Mouse (Mus musculus) right cerebral cortex, postnatal 10 days (tissue): Measurements from ENCODE around the gene Nrxn1.
"Not testable (repeated sequence)": the region's sequence is repeated elsewhere in the genome, so short reads cannot be mapped to it uniquely, and the experiment has no call there.

ENCODE experiments used
- DNase-seq, 2 experiments: peaks; one replicate each; pipeline ENCODE4 v3.0.0; 2021; ENCODE audit warnings: low spot score in 2 of 2

Gene Nrxn1

GRCm38 (mm10) chr17:90583826-90584534 lies 508.9 kb downstream of the Nrxn1 start:
- DNase-seq, result no peak

- DNase-seq, result no peak
Observed at GRCm38 (mm10) chr17:90583196-90583595, 509.7 kb downstream of the Nrxn1 start.

DNA sequence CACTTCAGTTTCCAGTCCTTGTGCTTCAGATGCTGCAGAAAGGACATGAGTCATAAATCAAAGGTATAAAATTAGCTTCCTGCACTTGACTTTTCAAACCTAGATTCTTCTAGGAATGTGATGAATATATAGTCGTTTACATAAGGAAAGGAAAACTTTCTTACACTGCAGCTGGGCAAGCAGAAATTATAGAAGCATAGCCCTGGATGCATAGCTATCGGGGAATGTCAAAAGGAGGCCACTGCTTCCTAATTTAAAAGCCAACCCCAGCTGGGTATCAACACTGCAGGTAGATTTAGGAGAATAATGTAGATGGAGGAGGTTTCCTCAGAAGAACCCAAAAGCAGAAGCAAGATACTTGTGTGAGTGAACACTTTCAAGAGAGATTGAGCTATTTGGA lies 523.0 kb downstream of the Nrxn1 start:
- no peak for DNase-seq

GRCm38 (mm10) chr17:90565186-90565585 lies 527.7 kb downstream of the Nrxn1 start:
- no peak for DNase-seq

DNA sequence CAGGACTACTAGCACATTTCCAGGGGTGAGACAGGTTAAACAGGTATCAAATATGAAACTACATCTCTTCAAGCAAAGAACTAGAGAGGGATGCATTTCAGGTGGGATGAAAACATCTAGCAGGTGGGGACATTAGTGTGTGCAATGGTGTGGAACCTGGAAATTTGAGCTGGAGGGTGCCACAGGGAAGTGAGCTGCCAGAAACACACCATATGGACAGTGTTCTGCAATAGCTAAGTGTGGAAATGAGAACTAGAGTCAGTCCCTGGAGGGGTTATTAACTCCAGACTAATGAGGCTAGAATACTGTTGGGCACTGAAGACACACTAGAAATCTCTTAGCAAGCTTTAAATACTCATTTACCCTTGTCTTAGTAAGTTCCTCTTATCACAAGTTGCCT lies 536.5 kb downstream of the Nrxn1 start:
- no peak for DNase-seq

GRCm38 (mm10) chr17:90550415-90550814 lies 542.5 kb downstream of the Nrxn1 start:
- peak; percentile 31 to 55 for DNase-seq

DNA sequence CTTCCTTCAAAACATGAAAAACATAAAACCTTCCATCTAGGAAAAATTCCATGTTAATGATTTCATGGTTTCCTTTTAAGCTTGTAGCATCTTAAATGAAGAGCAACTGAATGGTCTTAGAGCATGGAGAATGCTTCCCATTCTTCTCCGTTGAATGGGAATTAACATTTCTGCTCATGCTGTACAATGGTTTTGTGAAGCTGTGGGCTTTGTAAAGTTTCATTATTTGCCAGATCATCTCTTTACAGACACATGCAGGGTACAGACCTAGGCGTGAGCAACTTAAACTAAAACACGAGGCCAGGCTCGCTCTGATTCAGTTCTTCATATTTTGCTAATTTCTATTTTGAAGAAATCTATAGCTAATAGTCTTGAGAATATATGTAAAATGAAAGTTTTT lies 546.1 kb downstream of the Nrxn1 start:
- no peak for DNase-seq

- no peak for DNase-seq
Observed at GRCm38 (mm10) chr17:90544639-90545259, 548.1 kb downstream of the Nrxn1 start.

DNA sequence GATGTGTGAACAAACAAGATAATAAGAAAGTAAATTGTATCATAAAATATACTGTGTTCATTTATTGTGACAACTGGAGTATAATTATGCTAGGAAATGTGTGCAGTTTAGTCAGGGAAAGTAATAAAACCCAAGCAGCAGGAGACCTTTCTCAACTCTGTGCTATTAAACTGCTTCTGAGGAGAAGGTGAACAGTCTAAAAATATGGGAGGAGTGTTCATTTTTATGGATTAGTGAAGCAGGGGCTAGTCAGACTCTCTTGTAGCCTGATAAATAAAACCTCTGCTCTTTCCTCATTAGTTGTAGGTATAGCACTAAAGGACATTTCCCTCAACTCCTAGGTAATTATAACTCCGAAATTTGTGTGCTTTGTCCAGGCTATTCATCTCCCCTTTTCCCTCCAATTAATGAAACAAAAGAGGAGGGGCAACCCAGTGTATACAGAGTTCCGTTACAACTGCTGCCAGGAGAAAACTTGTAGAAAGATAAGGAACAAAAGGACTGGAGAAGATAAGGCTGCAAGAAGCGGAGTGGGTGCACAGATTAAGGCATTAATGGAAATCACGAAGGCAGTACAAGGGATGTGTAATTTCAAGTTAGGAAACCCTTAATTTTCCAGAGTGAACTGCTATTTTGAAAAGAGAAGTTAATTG lies 548.8 kb downstream of the Nrxn1 start:
- no peak for DNase-seq

- peak; percentile 32 to 44 for DNase-seq
Observed at GRCm38 (mm10) chr17:90531443-90531842, 561.4 kb downstream of the Nrxn1 start.

- DNase-seq, result peak; percentile 33 to 47
Observed at GRCm38 (mm10) chr17:90506026-90506425, 586.8 kb downstream of the Nrxn1 start.

DNA sequence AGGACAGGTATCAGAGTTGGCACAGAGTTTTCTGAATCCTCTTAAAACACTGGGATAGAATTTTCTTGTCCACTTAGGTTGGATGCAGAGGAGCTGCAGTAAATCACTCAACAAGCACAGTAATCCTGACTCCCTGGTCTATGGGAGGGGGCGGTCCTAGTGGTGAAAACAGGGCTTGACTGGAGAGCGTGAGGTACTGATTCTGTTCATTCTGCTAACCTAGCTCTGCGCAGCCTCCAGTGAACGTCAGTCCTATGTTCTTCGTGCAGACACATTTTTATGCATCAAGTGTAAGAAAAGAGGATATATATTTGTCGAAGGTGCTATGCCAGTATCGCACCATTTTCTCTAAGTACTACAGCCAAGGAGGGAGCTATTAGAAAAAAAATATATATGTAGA lies 588.9 kb downstream of the Nrxn1 start:
- not testable (repeated sequence) for DNase-seq

DNA sequence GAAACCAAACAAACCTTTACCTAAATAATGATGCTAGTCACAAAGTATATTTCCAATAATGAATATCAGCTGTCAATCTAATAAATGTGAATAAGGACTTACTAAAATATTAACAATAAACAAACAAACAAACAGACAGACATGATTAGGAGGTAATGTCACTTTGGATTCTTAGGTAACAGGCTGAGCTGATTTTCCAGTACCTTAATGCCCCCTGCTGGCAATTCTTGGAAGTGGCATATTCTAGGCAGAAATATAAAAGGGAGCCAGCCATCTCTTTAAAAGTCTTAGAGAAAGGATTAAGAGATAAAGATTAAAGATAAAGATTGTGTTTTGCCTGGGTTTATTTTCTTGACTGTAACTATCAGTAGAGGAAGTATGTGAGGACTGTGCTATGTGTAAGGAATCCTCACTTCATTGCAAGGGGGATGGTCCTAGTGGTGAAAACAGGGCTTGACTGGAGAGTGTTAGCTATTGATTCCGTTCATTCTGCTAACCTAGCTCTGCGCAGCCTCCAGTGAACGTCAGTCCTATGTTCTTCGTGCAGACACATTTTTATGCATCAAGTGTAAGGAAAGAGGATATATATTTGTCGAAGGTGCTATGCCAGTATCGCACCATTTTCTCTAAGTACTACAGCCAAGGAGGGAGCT lies 591.7 kb downstream of the Nrxn1 start:
- peak; percentile 77 to 84 for DNase-seq

DNA sequence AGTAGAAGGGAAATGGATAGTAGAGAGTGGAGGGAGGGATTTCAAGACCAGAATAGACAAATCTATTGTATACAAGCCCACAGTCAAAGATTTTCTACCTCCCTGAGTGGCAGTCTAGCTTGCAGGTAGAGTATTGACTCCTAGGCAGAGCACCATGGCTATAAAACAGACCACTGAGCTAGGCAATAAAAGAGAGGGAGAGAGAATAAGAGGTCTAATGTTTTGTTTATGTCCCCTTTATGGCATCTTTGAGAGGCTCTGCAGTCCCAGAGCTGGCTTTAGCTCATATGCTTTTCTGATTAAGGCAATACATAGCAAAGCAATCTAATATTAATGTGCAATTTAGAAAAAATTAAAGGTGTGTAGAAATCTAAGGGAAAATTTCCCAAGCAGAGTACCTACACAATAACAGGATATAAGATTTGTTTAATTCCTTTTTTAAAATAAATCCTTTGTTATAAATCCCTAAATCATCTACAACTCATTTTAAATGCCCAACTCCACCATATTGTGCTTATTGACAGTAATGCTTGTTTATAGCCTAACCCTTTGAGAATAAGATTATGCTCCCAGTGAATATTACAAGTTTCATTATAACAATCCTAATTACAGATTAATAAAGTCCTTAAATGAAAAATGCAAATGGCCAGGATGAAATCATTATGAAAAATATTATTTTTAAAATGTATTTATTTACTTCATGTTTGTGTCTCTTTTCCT lies 613.2 kb downstream of the Nrxn1 start:
- DNase-seq, result no peak

DNA sequence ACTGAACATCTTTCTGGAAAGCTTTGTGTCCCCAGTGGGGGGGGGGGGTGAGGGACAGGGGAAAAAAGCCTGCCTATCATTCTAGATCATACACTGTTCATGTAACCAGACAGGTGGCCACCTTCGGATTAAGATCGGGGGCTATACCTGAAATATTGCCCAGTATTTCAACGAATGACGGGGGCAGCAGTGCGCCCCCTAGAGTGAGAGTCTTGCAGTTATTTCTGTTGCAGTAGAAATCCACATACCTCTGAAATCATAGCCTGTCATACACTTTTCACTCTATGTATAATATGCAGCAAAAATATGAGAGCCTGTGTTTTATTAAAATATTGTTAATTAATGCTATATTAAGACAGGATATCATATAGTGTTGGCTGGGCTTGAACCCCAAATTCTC lies 636.1 kb downstream of the Nrxn1 start:
- DNase-seq, result no peak

DNA sequence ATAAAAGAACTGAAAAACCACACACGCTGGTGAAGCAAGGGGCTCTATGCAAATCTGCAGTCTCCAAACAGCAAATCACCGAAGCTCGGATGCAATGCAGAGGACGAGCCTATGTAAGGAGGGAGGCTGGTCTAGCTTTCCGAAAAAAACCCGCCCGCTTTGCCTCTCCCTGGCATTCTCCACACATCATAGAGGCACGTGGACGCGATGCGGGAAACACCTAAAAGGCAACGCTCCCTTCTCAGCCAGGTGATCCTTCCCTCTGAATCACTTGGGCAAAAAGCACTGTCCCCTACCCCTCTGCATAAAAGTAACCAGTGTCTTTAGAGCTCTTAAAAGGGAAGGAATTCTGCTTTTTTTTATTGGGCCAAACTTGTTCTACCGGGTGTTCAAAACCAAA lies 637.0 kb downstream of the Nrxn1 start:
- peak; percentile 81 to 87 for DNase-seq

DNA sequence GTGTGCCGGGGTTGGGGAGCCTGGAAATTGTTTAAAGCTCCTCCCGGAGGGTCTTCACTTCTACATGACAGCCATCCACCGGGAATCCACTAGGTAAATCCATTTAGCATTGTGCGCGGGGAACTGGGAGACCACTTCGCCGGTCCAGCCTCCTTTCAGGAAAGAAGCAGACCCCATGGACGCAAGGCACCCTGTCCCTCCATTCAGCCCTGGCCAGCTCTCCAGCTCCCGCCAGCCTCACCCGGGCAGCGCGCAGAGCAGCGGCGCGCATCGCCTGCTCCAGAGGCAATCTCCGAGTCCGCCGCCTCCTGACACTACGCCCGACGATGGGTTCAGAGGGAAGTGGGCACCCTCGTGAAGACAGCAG lies 637.5 kb downstream of the Nrxn1 start:
- peak; percentile 57 to 72 for DNase-seq

DNA sequence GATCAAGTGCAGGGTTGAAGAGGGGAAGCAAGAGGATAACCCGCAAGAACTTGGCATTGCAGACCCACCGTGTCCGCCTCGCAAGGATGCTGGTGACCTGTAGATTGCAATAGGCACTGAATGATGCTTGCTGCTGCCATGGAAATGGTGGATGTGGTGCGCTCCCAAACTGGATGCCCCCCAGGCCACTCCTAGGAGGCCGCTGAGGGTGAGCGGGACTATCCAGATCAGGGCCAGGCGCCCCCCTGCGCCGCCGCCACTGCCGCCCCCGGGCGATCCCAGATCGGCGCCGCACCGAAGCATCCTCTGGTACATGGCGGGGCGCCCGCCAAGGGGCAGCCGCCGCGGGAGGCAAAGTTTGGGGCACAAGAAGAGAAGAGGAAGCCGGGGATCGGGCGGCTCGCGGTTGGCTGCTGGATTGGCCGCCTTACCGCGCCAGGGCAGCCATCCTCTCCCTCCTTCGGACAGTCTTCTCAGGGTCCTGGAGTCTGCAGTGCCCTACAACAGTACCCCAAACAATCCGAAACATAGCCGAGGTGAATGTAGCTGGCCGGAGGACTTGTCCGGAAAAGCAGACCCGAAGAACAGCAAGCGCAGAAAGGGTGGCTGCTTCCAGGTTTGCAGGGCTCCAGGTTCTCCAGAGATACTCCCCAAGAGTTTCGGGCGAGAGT lies 638.0 kb downstream of the Nrxn1 start:
- peak; percentile 46 to 53 for DNase-seq

DNA sequence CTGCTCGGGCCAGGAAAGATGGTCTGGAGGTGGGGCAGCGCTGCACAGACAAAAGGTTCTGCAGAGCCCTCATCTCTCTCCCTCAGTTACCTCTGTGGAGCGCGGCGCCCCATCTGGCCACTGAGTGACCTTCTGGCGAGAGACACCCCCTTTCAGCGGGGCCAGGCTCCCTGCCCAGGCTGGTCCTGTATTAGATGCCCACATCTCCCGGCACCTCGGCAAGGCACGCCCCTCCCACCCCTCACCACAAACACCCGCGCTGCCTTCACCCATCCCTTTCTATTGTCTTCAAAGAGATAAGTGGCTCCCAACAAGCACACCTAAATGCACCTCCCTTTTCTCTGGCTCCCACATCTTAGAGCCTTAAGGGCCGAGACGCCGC lies 638.5 kb downstream of the Nrxn1 start:
- DNase-seq, result peak; percentile 47 to 57

DNA sequence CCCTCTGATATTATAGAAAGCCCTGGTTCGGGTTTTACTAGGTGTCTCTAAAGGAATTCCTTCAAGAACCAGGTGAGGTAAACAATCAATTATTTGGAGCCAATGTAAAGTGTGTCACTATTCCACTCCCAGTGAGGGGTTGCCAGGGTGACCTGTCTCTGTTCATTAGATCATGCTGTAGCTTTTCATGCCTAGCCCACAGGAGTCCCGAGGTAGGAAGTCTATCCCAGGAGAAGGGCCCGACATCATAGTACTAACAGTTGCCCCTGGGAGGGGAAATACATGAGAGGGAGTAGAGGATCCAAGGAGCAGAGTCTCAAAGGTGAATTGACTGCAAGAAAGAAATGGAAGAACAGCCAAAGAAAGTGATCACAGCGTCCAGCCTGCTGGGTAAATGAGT lies 639.6 kb downstream of the Nrxn1 start:
- DNase-seq, result peak in 1 of 2 experiments; percentile 31

DNA sequence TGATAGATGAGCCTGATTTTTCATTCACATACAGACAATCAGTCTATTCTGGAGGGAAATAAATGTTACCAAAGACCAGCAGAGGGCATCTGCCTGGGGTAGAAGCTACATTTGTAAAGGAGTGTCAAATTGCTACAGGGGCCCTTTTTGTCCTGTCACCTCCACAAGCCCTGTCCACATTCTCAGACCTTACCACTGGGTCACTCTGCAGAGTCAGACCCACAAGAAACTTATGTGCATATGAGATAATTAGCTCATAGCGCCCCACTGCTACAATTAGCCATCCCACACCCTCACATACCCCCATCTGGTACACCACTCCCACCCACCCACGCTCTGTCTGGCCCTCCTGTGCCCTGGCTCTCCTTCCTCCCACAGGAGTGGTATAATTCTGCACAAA lies 640.1 kb downstream of the Nrxn1 start:
- DNase-seq, result peak; percentile 44 to 63
